Mouse (Mus musculus) limb, embryonic 15.5 days (tissue): ENCODE measurements around the gene Dhrs4. TPM values are rescaled to one million over a fixed set of nuclear protein-coding genes. Genes with fewer than 3 reads are reported as not detected.

Source experiments
- polyA plus RNA-seq: library from polyadenylated mRNA; unstranded; fragments of >200 nt; fragmentation: Nextera tagmentation; extraction: Ambion mirVana; gene quantifications from 2 replicates; pipeline ENCODE4 v1.2.1, GENCODE M21; 2015

Dhrs4 gene
- polyA plus RNA-seq, 1 experiment from 2014 or later: 76.2 TPM

Other genes with a start within 250 kb of the Dhrs4 start
- gene Carmil3, start 11.9 kb downstream of the Dhrs4 start, polyA plus RNA-seq: 2.1 and 2.4 TPM in 2 replicates
- gene Cpne6, start 31.7 kb downstream of the Dhrs4 start, polyA plus RNA-seq: 0.36 and 0.54 TPM in 2 replicates
- gene Nrl, start 46.2 kb downstream of the Dhrs4 start, polyA plus RNA-seq: not detected in 2 replicates
- 32.4 and 34.3 TPM in 2 replicates for gene Pck2, start 61.5 kb downstream of the Dhrs4 start, polyA plus RNA-seq
- 50.0 and 50.1 TPM in 2 replicates for gene Dcaf11, start 81.2 kb downstream of the Dhrs4 start, polyA plus RNA-seq
- gene A730061H03Rik, start 81.6 kb downstream of the Dhrs4 start, polyA plus RNA-seq: 1.3 and 1.4 TPM in 2 replicates
- 17.3 and 44.6 TPM in 2 replicates for gene Fitm1, start 96.9 kb downstream of the Dhrs4 start, polyA plus RNA-seq
- gene Psme1, start 99.4 kb downstream of the Dhrs4 start, polyA plus RNA-seq: 141 and 148 TPM in 2 replicates
- 12.6 and 16.2 TPM in 2 replicates for gene Emc9, start 106.5 kb downstream of the Dhrs4 start, polyA plus RNA-seq
- 239 and 241 TPM in 2 replicates for gene Psme2, start 112.4 kb downstream of the Dhrs4 start, polyA plus RNA-seq
- 20.0 and 20.6 TPM in 2 replicates for gene Rnf31, start 113.0 kb downstream of the Dhrs4 start, polyA plus RNA-seq
- gene Irf9, start 124.8 kb downstream of the Dhrs4 start, polyA plus RNA-seq: 13.2 and 13.7 TPM in 2 replicates
- 3.3 TPM in 2 replicates for gene Rec8, start 139.3 kb downstream of the Dhrs4 start, polyA plus RNA-seq
- 107 and 125 TPM in 2 replicates for gene Ipo4, start 157.2 kb downstream of the Dhrs4 start, polyA plus RNA-seq
- gene Gm49378, start 159.1 kb downstream of the Dhrs4 start, polyA plus RNA-seq: 1.5 and 1.6 TPM in 2 replicates
- gene Tm9sf1, start 165.0 kb downstream of the Dhrs4 start, polyA plus RNA-seq: 115 and 124 TPM in 2 replicates
- gene Tssk4, start 171.4 kb downstream of the Dhrs4 start, polyA plus RNA-seq: 1.0 and 1.1 TPM in 2 replicates
- 56.0 and 58.7 TPM in 2 replicates for gene Mdp1, start 181.8 kb downstream of the Dhrs4 start, polyA plus RNA-seq
- 61.0 and 61.1 TPM in 2 replicates for gene Gmpr2, start 193.2 kb downstream of the Dhrs4 start, polyA plus RNA-seq
- gene Nedd8, start 193.4 kb downstream of the Dhrs4 start, polyA plus RNA-seq: 536 and 558 TPM in 2 replicates
- gene Tinf2, start 203.1 kb downstream of the Dhrs4 start, polyA plus RNA-seq: 31.5 and 33.3 TPM in 2 replicates
- gene Tgm1, start 235.2 kb downstream of the Dhrs4 start, polyA plus RNA-seq: 47.8 and 48.0 TPM in 2 replicates
- gene Rabggta, start 243.5 kb downstream of the Dhrs4 start, polyA plus RNA-seq: 29.4 and 31.3 TPM in 2 replicates